Mouse (Mus musculus) limb, embryonic 10.5 days (tissue): ENCODE results near the gene Cd70. TPM values are rescaled to one million over a fixed set of nuclear protein-coding genes. Genes with fewer than 3 reads are reported as not detected.
A peak's percentile ranks its signal among the peaks of the same experiment; 100 is the strongest.

Source experiments
- DNase-seq: peaks from one replicate; pipeline ENCODE4 v3.0.0-alpha.2; 2017; ENCODE audit warnings: low spot score
- H3K27ac ChIP-seq: fragments of 300-500 bp; sonication (generic); 2 replicates; pipeline ENCODE4 v1.5.1; 2016; ENCODE audit warnings: mild to moderate bottlenecking
- H3K27me3 ChIP-seq: fragments of 300-500 bp; sonication (generic); 2 replicates; pipeline ENCODE4 v1.6.1; 2016; ENCODE audit warnings: low read depth, mild to moderate bottlenecking; ENCODE audit not compliant: poor library complexity, severe bottlenecking
- H3K36me3 ChIP-seq: fragments of 300-500 bp; sonication (generic); 2 replicates; pipeline ENCODE4 v1.6.1; 2016; ENCODE audit warnings: mild to moderate bottlenecking, moderate library complexity
- H3K4me1 ChIP-seq: fragments of 300-500 bp; sonication (generic); 2 replicates; pipeline ENCODE4 v1.6.1; 2016
- H3K4me3 ChIP-seq: fragments of 300-500 bp; sonication (generic); 2 replicates; pipeline ENCODE4 v1.5.1; 2016; ENCODE audit warnings: mild to moderate bottlenecking, moderate library complexity
- H3K9me3 ChIP-seq: fragments of 300-500 bp; sonication (generic); replicated peaks from 2 replicates; pipeline ENCODE4 v1.6.1; 2016; ENCODE audit warnings: mild to moderate bottlenecking
- WGBS: fragments of 180-500 bp; shearing (Covaris S2); methylation state at CpG from one replicate; pipeline ENCODE4 v1.1.7; 2016; 5-methylcytosine and 5-hydroxymethylcytosine counted together
- polyA plus RNA-seq: library from polyadenylated mRNA; unstranded; fragments of >200 nt; fragmentation: Nextera tagmentation; extraction: Ambion mirVana; gene quantifications from 2 replicates; pipeline ENCODE4 v1.2.1, GENCODE M21; 2016

Gene Cd70
- polyA plus RNA-seq, 1 experiment from 2014 or later = not detected

DNA sequence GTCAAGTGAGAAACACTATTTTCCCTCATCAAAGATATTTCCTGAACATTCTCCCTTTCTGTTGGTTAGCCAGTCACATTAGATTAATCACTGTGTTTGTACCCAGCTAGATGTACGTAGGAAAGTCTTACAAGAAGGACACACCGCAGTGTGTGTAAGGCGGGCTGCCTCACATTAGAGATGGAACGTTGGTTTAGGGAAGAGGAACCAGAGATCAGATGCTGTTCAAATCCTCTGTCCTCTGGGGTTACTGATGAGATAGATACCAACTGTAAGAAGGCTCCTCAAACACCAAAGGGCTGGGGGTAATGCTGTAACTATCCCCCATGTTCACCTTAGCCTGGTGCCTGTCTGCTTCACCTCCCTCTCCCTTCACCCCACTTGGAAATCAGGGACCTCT, 24.8 kb downstream of the Cd70 start:
- WGBS = 90% methylated on average over 4 of the region's 4 CpGs
- no peak overlapping the region for H3K27ac ChIP-seq

DNA sequence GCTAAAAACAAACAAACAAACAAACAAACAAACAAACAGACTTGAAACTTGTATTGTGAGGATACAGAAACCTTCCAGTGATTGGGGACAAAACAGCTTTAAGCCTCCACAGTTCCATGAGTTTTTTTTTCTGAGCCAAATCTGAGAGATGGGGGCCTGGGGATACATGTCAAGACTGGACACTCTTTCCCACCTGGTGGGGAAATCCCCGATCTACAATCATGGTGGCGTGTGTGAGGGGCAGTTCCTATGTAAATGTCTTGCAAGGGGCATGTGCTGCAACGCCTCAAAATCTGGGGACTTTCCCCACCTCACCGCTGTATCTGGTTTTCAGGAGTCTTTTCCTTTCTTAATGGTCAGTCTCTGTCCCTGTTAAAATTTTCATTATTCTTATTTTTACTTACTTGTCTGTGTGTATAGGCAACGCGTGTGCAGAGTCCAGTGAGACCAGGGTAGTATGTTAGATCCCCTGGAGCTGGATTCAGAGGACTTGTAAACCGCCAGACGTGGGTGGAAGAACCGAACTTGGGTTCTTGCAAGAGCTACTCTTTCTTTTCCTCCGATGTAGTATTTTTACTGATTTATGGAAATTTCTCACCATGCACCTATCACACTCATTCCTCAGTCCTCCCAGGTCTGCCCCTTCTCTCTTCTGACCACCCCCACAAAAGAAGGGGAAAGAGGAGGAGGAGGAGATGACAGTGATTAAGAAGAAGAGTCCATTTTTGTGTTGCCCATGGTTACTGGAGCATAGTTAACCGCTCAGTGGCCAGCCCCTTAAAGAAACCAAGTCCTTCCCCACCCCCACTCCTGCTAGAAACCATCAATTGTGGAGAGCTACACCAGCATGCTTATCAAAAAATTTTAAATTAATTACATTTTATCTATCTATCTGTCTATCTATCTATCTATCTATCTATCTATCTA, 26.1 kb downstream of the Cd70 start:
- no peaks in the 10 kb centered on the region for H3K9me3 ChIP-seq
- WGBS = 89% methylated on average over 11 of the region's 11 CpGs
- DNase-seq = no peak

More for the DNA sequence above, 24.8 kb downstream of the Cd70 start:
- Histone ChIP-seq H3K27me3 (no peaks in the 10 kb centered on the region), H3K9me3 (no peaks in the 10 kb centered on the region), H3K4me3 (no peak overlapping the region), H3K4me1 (no peaks in the 10 kb centered on the region), H3K36me3 (no peaks in the 10 kb centered on the region)
- no peak for DNase-seq

DNA sequence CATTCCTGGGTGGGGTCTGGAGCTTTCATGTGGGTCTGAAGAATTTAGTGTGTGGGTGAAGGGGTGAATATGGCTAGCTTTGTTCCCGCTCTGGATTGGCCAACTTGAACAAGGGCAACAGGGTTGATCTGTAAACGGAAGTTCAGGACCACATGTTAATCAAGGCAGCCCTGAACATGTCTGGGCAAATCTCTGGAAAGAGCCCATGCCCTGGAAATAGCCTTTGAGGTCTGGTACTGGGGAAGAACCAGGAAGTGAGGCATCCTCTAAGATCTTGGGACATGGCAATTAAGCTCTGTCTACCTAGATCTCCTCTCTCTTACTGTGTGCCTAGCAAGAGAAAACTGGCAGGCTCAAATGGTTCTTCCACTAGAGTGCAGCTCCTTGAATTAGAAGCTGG, 27.7 kb downstream of the Cd70 start:
- H3K4me1 ChIP-seq = peaks cover 8% of the 10 kb centered on the region
- H3K36me3 ChIP-seq = no peaks in the 10 kb centered on the region
- H3K4me3 ChIP-seq = no peak overlapping the region
- H3K27ac ChIP-seq = no peak overlapping the region
- 77% methylated on average over 2 of the region's 2 CpGs for WGBS
- no peaks in the 10 kb centered on the region for H3K9me3 ChIP-seq
- DNase-seq = no peak
- no peaks in the 10 kb centered on the region for H3K27me3 ChIP-seq

More for the DNA sequence above, 26.1 kb downstream of the Cd70 start:
- peaks cover 6% of the 10 kb centered on the region for H3K4me1 ChIP-seq
- no peaks in the 10 kb centered on the region for H3K27me3 ChIP-seq
- no peak overlapping the region for H3K27ac ChIP-seq
- H3K4me3 ChIP-seq = no peak overlapping the region
- H3K36me3 ChIP-seq = no peaks in the 10 kb centered on the region

DNA sequence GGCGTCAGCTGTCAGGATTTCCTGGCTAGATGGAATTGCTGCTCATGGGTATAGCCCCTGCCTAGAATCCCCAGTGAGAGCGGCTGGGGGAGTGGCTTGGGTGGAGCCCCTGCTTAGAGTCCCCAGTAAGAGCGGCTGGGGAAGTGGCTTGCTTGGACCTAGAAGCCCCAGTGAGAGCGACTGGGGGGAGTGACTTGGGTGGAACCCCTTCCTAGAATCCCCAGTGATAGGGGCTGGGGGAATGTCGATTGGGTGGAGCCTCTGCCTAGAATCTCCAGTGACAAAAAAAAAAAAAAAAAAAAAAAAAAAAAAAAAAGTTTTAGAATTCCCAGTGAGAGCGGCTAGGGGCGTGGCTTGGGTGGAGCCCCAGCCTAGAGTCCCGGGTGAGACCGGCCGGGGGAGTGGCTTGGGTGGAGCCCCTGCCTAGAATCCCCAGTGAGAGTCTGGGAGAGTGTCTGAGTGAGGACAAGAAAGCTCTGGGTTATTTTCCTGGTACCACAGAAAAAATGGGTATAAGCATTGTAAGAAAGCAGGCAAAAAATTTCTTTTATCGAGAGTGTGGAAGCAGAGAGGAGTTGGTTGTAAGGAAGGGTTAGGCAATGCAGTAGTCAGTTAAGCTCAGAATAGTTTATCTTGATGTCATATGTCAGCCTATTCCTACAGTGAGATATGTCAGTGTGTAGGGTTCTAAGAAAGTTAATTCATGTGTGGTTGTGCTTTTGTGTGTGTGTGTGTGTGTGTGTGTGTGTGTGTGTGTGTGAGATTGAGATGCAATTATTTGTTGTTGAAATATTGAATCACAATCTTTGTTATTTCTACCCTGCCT, 30.8 kb downstream of the Cd70 start:
- H3K27me3 ChIP-seq = no peaks in the 10 kb centered on the region
- H3K9me3 ChIP-seq = no peaks in the 10 kb centered on the region
- H3K4me3 ChIP-seq = 0 out of 2 replicates have a peak overlapping the region, but pooled peaks have one; percentile 10
- DNase-seq = peak; percentile 58
- H3K4me1 ChIP-seq = peaks cover 8% of the 10 kb centered on the region
- H3K36me3 ChIP-seq = no peaks in the 10 kb centered on the region
- WGBS = 2% methylated on average over 11 of the region's 11 CpGs
- no peak overlapping the region for H3K27ac ChIP-seq

DNA sequence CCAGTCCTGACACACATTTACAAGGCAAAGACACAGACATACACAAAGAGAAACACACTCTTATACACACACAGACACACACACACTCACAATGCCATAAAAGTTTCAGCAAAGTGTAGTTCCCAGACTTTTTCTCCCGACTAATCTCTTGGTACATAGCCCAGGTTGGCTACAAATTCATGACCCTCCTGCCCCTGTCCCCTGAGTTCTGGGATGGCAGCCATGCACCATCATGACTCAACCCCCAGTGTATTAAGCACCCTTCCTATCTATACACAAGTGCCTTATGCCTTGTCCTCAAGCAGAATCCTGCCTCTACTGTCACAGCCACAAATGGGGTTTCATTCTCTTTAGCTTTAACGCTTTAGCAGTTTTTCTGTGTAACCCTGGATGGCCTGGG, 32.8 kb downstream of the Cd70 start:
- no peak for DNase-seq
- Histone ChIP-seq H3K9me3 (no peaks in the 10 kb centered on the region), H3K36me3 (no peaks in the 10 kb centered on the region), H3K27me3 (no peaks in the 10 kb centered on the region), H3K4me1 (peaks cover 8% of the 10 kb centered on the region), H3K4me3 (no peak overlapping the region), H3K27ac (no peak overlapping the region)
- WGBS = 75% methylated on average over 2 of the region's 2 CpGs

DNA sequence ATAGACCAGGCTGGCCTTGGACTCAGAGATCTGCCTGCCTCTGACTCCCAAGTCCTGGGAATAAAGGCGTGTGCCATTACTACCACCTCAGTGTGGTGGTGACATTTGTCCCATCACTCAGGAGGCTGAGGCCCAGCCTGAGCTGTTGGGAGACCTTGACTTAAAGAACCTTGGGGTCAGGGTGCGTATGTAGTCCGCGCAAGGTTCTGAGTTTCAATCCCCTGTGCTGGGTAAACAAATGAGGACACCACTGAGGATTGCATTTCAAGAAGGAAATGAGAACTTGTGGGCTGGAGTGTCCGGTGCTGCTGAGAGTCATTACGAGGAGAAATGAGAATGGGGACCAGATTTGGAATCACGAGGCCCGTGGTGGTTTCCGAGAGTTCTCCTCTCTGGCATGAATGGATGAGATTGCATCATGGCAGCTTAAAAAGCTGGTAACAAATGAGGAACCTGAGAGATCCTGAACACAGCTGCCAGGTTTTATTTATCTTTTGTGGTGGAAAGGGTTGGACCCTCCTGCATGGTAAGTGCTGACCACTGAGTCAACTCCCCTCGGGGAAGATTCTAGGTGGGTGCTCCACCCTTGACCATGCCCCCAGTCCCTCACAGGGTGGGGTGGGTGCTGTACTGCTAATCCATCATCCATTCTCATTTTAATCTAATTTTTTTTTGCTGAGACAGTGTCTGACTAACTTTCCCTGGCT, 36.7 kb downstream of the Cd70 start:
- no peak overlapping the region for H3K27ac ChIP-seq
- H3K27me3 ChIP-seq = no peaks in the 10 kb centered on the region
- WGBS = 86% methylated on average over 10 of the region's 10 CpGs
- no peaks in the 10 kb centered on the region for H3K36me3 ChIP-seq
- DNase-seq = no peak
- H3K4me3 ChIP-seq = no peak overlapping the region
- H3K9me3 ChIP-seq = no peaks in the 10 kb centered on the region
- no peaks in the 10 kb centered on the region for H3K4me1 ChIP-seq

DNA sequence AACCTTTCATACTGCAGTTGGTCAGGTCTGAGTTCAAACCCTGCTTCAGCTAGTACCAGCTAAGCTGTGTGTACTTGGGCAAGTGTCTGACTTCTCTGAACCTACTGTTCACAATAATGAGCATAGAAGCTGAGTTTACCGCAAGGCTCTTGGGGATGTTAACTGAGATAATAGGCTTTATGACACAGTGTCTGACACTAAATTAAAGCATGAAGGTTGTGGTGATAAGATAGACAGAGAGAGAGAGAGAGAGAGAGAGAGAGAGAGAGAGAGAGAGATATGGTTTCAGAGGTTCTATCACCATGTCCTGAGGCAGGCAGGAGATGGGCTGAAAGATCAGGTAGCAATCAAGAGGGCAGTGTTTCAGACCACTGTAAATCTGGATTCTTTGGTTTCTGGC, 39.6 kb downstream of the Cd70 start:
- DNase-seq = no peak
- 96% methylated on average over 1 of the region's 1 CpGs for WGBS

DNA sequence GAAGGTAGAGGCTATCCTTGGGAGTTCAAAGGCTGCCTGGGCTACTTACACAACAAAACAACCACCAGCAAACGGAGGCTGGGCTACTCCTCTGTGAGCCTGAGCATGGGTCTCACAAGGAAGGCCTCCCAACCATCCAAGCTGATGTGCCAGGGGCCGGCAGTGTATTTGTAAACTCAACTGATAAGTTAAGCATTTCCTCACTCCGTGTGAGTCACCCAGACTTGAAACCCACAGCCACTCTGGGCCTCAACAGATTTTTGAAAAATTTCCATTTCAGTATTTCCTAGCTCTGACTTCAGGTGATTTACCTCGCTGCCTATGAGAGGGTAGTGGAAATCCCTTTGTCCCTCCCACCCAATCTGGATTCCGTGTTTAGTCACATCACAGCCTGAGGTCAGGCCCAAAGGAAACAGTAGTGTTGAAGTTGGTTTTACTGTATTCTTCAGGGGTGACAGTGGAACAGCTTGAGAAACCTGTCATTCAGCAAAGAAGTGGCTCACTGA, 40.9 kb downstream of the Cd70 start:
- DNase-seq = no peak
- H3K36me3 ChIP-seq = peaks cover 5% of the 10 kb centered on the region
- WGBS = 47% methylated on average over 5 of the region's 5 CpGs
- H3K27ac ChIP-seq = no peak overlapping the region
- no peak overlapping the region for H3K4me3 ChIP-seq
- peaks cover 7% of the 10 kb centered on the region; the same call in 1 of the 2 replicates for H3K27me3 ChIP-seq
- H3K4me1 ChIP-seq = peaks cover 28% of the 10 kb centered on the region
- H3K9me3 ChIP-seq = no peaks in the 10 kb centered on the region

More for the DNA sequence above, 39.6 kb downstream of the Cd70 start:
- Histone ChIP-seq H3K4me1 (peaks cover 20% of the 10 kb centered on the region), H3K4me3 (no peak overlapping the region), H3K9me3 (no peaks in the 10 kb centered on the region), H3K27ac (no peak overlapping the region), H3K36me3 (peaks cover 5% of the 10 kb centered on the region), H3K27me3 (peaks cover 7% of the 10 kb centered on the region; the same call in 1 of the 2 replicates)

DNA sequence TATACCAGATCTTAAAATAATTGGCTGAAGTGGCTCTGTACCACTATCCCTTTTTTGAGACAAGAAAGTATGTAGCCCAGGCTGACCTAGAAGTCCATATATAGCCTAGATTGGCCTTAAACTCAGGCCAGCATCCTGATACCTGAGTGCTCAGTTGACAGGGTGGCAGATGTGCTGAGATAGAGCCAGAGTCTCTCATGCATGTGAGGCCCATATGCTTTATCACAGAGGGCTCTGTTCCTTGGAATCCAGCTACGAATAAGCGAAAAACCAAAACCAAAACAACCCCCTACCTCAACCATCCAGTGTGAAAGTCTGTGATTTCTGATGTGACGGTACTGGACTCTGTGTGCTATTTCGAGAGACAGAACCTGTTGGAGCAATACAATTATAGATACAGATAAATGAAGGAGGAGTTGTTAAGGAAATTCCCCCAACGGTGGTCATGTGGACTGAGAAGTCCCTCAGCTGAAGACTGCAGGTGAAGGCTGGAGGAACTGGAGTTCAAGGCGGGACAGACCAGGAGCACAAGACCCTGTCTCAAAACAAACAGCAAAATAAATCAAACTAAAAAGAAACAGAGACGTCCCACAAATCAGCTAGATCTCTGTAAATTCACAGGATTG, 41.4 kb downstream of the Cd70 start:
- H3K27ac ChIP-seq = no peak overlapping the region
- WGBS = 75% methylated on average over 7 of the region's 7 CpGs
- H3K27me3 ChIP-seq = peaks cover 7% of the 10 kb centered on the region; the same call in 1 of the 2 replicates
- H3K9me3 ChIP-seq = no peaks in the 10 kb centered on the region
- peaks cover 5% of the 10 kb centered on the region for H3K36me3 ChIP-seq
- peaks cover 28% of the 10 kb centered on the region for H3K4me1 ChIP-seq
- no peak overlapping the region for H3K4me3 ChIP-seq
- no peak for DNase-seq

DNA sequence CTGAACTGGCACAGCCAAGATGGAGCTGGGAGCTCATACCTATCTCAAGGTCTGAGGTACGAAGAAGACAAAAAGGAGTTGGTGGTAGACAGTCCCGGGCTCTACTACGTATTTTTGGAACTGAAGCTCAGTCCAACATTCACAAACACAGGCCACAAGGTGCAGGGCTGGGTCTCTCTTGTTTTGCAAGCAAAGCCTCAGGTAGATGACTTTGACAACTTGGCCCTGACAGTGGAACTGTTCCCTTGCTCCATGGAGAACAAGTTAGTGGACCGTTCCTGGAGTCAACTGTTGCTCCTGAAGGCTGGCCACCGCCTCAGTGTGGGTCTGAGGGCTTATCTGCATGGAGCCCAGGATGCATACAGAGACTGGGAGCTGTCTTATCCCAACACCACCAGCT, 42.5 kb downstream of the Cd70 start:
- H3K4me3 ChIP-seq = no peak overlapping the region
- H3K9me3 ChIP-seq = no peaks in the 10 kb centered on the region
- peaks cover 5% of the 10 kb centered on the region for H3K36me3 ChIP-seq
- H3K27me3 ChIP-seq = peaks cover 7% of the 10 kb centered on the region; the same call in 1 of the 2 replicates
- H3K27ac ChIP-seq = no peak overlapping the region
- 85% methylated on average over 5 of the region's 5 CpGs for WGBS
- H3K4me1 ChIP-seq = peaks cover 28% of the 10 kb centered on the region
- no peak for DNase-seq

DNA sequence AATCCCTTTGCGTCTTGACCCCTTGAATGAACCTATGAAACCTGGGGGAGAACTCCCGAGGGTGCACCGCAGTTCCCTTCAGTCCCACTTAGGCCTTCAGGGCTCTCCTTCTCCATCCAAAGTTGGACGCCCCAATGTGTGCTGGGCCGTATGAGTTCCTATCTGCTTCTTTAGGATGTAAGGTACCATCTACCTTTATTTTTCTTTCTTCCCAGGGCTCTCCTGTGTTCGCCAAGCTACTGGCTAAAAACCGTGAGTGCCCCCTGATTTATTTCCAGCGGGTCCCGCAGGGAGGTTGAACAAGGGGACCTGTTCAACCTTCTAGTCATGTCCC, 43.6 kb downstream of the Cd70 start:
- DNase-seq = no peak
- H3K27ac ChIP-seq = peak overlapping the region; percentile 88
- peaks cover 28% of the 10 kb centered on the region for H3K4me1 ChIP-seq
- H3K36me3 ChIP-seq = peaks cover 5% of the 10 kb centered on the region
- H3K4me3 ChIP-seq = peak overlapping the region; percentile 73
- WGBS = 6% methylated on average over 9 of the region's 9 CpGs
- H3K27me3 ChIP-seq = peaks cover 7% of the 10 kb centered on the region; the same call in 1 of the 2 replicates
- H3K9me3 ChIP-seq = no peaks in the 10 kb centered on the region
